Mouse (Mus musculus): ENCODE measurements at regions not wholly inside any gene's neighbourhood (a gene's known extent, or its start where the extent isn't known, plus 50 kb on each side); places are given as distances from the start of the nearest gene placed in this dataset.

DNA sequence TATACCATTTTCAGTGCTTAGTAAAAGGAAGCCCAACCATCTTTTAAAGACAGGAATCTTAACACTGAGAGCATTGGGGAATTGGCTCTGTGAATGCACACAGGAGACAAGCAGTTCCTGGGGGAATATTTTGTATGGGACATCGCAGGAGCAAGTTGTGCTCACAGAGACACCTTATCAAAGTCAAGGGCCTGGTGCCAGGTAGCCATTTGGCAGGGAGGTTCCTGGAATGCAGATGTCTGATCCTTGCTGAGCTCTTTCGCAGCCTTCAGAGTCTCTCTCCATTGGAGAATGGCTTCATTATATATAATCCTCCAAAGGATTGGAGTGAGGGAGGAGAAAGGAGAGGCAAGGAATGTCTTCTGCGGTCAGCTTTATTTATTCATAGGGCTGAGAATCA is 62.6 kb upstream of the Dock1 start:
- 61% methylated on average over 3 of the region's 3 CpGs for WGBS
- Histone ChIP-seq H3K9ac (ENCODE audit: low read depth, low read length) (no peak overlapping the region), H3K9me3 (ENCODE audit: control insufficient read depth, low read length) (no peaks in the 10 kb centered on the region), H3K27me3 (replicated peaks; ENCODE audit: control insufficient read depth, insufficient read depth, low read length) (no peaks in the 10 kb centered on the region), H3K27ac (ENCODE audit: low read depth, low read length) (no peak overlapping the region), H3K4me1 (replicated peaks; ENCODE audit: control insufficient read depth, insufficient read depth, low read length) (no peaks in the 10 kb centered on the region), H3K36me3 (ENCODE audit: control insufficient read depth, insufficient read depth, low read length) (no peaks in the 10 kb centered on the region), H3K4me3 (ENCODE audit: low read depth, low read length) (no peak overlapping the region), H3K4me2 (no peak overlapping the region)
- ATAC-seq (replicated peaks; ENCODE audit: low FRiP score) (no peak), DNase-seq (ENCODE audit: low spot score) (no peak)

DNA sequence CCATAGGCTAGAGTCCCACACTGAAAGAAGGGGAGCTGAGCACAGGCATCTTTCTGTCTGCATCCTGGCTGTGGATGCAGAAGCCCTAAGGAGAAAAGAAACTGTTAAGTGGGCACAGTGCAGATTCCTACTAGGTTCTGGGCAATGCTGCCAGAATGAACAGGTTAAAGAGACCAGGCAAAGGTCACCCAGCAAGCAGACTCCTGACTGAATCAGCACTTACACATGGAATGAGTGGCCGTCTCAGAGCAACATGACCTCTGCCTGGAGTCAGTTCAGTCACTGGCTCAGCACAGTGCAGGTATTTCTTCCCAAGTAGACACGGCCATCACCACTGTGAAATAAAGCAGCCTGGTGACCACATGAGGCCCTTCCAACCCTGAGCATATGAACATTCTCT is 60.3 kb upstream of the Dock1 start:
- 60% methylated on average over 2 of the region's 2 CpGs for WGBS
- Histone ChIP-seq H3K4me2 (no peak overlapping the region), H3K9ac (ENCODE audit: low read depth, low read length) (no peak overlapping the region), H3K9me3 (ENCODE audit: control insufficient read depth, low read length) (no peaks in the 10 kb centered on the region), H3K27me3 (replicated peaks; ENCODE audit: control insufficient read depth, insufficient read depth, low read length) (no peaks in the 10 kb centered on the region), H3K4me3 (ENCODE audit: low read depth, low read length) (no peak overlapping the region), H3K4me1 (replicated peaks; ENCODE audit: control insufficient read depth, insufficient read depth, low read length) (no peaks in the 10 kb centered on the region), H3K36me3 (ENCODE audit: control insufficient read depth, insufficient read depth, low read length) (no peaks in the 10 kb centered on the region), H3K27ac (ENCODE audit: low read depth, low read length) (no peak overlapping the region)
- no peak for DNase-seq (ENCODE audit: low spot score)
- no peak for ATAC-seq (replicated peaks; ENCODE audit: low FRiP score)

DNA sequence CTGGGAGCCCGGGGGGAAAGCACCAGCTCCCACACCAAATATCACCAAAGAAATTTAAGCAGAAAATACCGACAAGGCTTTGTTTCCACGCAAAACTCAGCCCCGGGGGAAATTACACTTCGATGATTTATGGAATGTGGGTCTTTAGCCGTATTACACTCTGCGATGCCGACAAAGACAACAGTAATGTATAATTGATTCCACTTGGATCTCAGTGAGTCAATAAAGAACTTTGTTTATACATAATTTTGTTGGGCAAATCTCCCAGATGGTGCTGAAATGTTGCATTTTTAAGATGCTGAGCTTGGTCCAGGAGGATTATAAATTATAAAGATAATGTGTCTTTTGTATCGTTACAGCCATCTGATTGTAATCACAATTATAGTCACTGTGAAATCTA is 59.1 kb upstream of the Dock1 start:
- Histone ChIP-seq H3K9me3 (ENCODE audit: control insufficient read depth, low read length) (no peaks in the 10 kb centered on the region), H3K4me1 (replicated peaks; ENCODE audit: control insufficient read depth, insufficient read depth, low read length) (no peaks in the 10 kb centered on the region), H3K9ac (ENCODE audit: low read depth, low read length) (no peak overlapping the region), H3K4me2 (no peak overlapping the region), H3K27ac (ENCODE audit: low read depth, low read length) (no peak overlapping the region), H3K36me3 (ENCODE audit: control insufficient read depth, insufficient read depth, low read length) (no peaks in the 10 kb centered on the region), H3K4me3 (ENCODE audit: low read depth, low read length) (no peak overlapping the region), H3K27me3 (replicated peaks; ENCODE audit: control insufficient read depth, insufficient read depth, low read length) (no peaks in the 10 kb centered on the region)
- 83% methylated on average over 9 of the region's 9 CpGs for WGBS
- ATAC-seq (replicated peaks; ENCODE audit: low FRiP score) (no peak), DNase-seq (ENCODE audit: low spot score) (no peak)

DNA sequence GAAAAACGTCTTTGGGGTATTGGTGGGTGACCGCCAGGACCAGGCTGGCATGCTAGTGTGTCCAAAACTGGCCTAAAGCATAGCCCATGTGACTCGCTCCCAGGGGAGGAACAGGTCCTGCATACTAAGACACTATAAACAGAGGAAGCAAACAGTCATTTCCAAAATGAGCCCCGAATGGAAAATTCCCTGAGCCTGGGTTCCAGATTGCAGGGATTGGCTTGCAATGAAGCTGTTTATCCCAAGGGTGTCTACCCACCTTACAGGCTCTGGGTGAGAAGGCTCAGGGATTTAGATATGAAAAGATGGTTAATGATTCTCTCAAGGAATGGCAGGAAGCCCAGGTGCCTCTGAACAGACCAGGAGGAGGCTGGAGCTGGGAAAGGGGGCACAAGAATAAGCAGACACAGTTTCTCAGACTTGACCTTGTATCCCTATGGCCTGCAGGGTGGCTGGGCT is 58.2 kb upstream of the Dock1 start:
- Histone ChIP-seq H3K4me1 (replicated peaks; ENCODE audit: control insufficient read depth, insufficient read depth, low read length) (no peaks in the 10 kb centered on the region), H3K4me2 (no peak overlapping the region), H3K27ac (ENCODE audit: low read depth, low read length) (no peak overlapping the region), H3K9me3 (ENCODE audit: control insufficient read depth, low read length) (no peaks in the 10 kb centered on the region), H3K9ac (ENCODE audit: low read depth, low read length) (no peak overlapping the region), H3K4me3 (ENCODE audit: low read depth, low read length) (no peak overlapping the region), H3K36me3 (ENCODE audit: control insufficient read depth, insufficient read depth, low read length) (no peaks in the 10 kb centered on the region), H3K27me3 (replicated peaks; ENCODE audit: control insufficient read depth, insufficient read depth, low read length) (no peaks in the 10 kb centered on the region)
- ATAC-seq (replicated peaks; ENCODE audit: low FRiP score) (no peak), DNase-seq (ENCODE audit: low spot score) (no peak)
- 85% methylated on average over 4 of the region's 4 CpGs for WGBS

DNA sequence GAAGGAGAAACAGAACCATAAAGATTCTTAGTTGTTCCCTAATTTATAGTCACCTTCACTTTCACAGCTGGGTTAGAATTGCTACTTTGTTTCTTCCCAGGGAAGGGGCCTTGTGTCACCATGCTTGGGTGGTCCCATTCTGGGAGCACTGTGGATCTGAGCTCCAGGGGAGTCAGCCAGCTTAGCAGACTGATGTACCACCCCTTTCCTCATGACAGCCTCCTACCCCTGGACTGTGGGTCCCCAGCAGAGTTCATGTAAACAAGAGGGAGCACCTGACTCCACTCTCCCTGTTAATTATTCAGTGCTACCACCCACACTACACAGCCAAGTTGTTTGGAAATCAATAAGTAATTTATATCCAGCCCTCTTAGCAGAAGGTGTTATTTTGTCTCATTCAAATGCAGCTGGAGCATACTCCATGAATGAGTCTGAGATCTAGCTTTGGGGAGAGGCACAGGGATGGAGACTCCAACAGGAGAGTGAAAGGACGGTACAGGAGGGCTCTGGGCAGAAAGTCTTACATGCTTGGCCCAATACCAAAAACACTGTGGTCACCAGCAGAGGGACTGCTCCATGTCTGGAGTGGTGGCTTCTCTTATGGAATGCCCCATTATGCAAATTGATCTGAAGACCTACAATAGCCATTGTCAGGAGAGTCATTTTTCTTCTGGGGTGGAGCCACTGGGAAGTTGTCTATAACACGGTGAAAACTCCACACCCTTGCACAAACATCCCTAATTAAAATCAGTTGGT is 51.1 kb upstream of the Dock1 start:
- H3K27ac ChIP-seq (ENCODE audit: low read depth, low read length) = no peak overlapping the region
- no peak for DNase-seq (ENCODE audit: low spot score)
- no peak overlapping the region for H3K9ac ChIP-seq (ENCODE audit: low read depth, low read length)
- H3K4me1 ChIP-seq (replicated peaks; ENCODE audit: control insufficient read depth, insufficient read depth, low read length) = no peaks in the 10 kb centered on the region
- H3K9me3 ChIP-seq (ENCODE audit: control insufficient read depth, low read length) = no peaks in the 10 kb centered on the region
- no peak overlapping the region for H3K4me2 ChIP-seq
- no peaks in the 10 kb centered on the region for H3K36me3 ChIP-seq (ENCODE audit: control insufficient read depth, insufficient read depth, low read length)
- no peak for ATAC-seq (replicated peaks; ENCODE audit: low FRiP score)
- H3K4me3 ChIP-seq (ENCODE audit: low read depth, low read length) = no peak overlapping the region
- H3K27me3 ChIP-seq (replicated peaks; ENCODE audit: control insufficient read depth, insufficient read depth, low read length) = no peaks in the 10 kb centered on the region
- 34% methylated on average over 2 of the region's 2 CpGs for WGBS

DNA sequence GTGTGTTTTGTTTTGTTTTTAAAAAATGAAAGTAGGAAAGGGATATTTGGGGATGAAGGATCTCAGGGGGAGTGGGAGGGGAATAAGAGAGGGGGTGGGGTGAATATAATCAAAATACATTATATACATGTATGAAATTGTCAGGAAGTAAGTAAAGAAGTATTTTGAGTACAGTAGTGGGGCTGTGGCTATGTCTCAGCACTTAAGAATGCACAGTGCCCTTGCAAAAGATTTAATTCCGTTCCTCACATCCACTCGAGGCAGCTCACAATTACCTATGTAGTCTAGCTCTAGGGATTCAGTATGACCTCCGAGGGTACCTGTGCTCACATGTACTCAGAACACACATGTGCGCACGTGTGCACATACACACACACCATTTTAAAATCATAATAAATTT is 50.4 kb upstream of the Dock1 start:
- H3K9ac ChIP-seq (ENCODE audit: low read depth, low read length) = no peak overlapping the region
- 88% methylated on average over 5 of the region's 5 CpGs for WGBS
- DNase-seq (ENCODE audit: low spot score) = no peak
- no peaks in the 10 kb centered on the region for H3K27me3 ChIP-seq (replicated peaks; ENCODE audit: control insufficient read depth, insufficient read depth, low read length)
- H3K36me3 ChIP-seq (ENCODE audit: control insufficient read depth, insufficient read depth, low read length) = no peaks in the 10 kb centered on the region
- H3K4me3 ChIP-seq (ENCODE audit: low read depth, low read length) = no peak overlapping the region
- H3K4me2 ChIP-seq = no peak overlapping the region
- H3K9me3 ChIP-seq (ENCODE audit: control insufficient read depth, low read length) = no peaks in the 10 kb centered on the region
- H3K4me1 ChIP-seq (replicated peaks; ENCODE audit: control insufficient read depth, insufficient read depth, low read length) = no peaks in the 10 kb centered on the region
- H3K27ac ChIP-seq (ENCODE audit: low read depth, low read length) = no peak overlapping the region
- ATAC-seq (replicated peaks; ENCODE audit: low FRiP score) = no peak

Measured in liver, embryonic 11.5 days (tissue).